Mouse (Mus musculus): Measurements from ENCODE around the gene Sgpp2. TPM values are rescaled to one million over a fixed set of nuclear protein-coding genes. Genes with fewer than 3 reads are reported as not detected.

Gene Sgpp2
- polyA plus RNA-seq, 1 experiment: not detected

DNA sequence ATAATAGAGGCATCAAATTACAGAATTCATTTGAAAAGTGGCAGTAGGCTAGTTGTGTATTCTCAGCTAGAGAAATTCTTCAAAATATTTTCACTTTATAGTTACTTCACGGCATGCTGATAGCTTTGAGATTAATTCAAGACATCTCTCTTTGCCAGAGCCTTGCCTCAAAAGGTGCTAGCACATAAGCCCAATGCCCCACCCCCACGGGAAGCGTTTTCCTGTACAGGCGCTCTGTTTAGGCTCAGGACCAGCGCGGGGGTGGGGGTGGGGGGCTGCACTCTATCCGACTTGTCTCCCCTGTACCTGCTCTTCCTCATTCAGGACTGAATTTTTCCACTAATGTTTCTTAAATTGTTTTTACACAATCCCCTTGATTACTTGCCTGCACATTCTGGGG is 1.3 kb downstream of the Sgpp2 start:
- WGBS: 12% methylated on average over 7 of the region's 7 CpGs
- H3K4me3 ChIP-seq (ENCODE audit: insufficient read depth, low read depth, low read length): no peak overlapping the region
- TF ChIP-seq POLR2A (IDR thresholded peaks at IDR 0.05; ENCODE audit: insufficient read depth, low read depth, low read length) (no peak), CTCF (IDR thresholded peaks at IDR 0.05; ENCODE audit: insufficient read depth, low read depth, low read length) (no peak)
- peaks cover 14% of the 10 kb centered on the region for H3K4me1 ChIP-seq (ENCODE audit: control insufficient read depth, insufficient read depth, low read length)
- H3K27ac ChIP-seq (ENCODE audit: insufficient read depth, low read depth, low read length): no peak overlapping the region

- H3K27ac ChIP-seq (ENCODE audit: insufficient read depth, low read depth, low read length): no peak overlapping the region
- peaks cover 14% of the 10 kb centered on the region for H3K4me1 ChIP-seq (ENCODE audit: control insufficient read depth, insufficient read depth, low read length)
- TF ChIP-seq POLR2A (IDR thresholded peaks at IDR 0.05; ENCODE audit: insufficient read depth, low read depth, low read length) (no peak), CTCF (IDR thresholded peaks at IDR 0.05; ENCODE audit: insufficient read depth, low read depth, low read length) (no peak)
- H3K4me3 ChIP-seq (ENCODE audit: insufficient read depth, low read depth, low read length): no peak overlapping the region
- 94% methylated on average over 4 of the region's 4 CpGs for WGBS
Measured at GRCm38 (mm10) chr1:78312917-78313316, 2.8 kb downstream of the Sgpp2 start.

DNA sequence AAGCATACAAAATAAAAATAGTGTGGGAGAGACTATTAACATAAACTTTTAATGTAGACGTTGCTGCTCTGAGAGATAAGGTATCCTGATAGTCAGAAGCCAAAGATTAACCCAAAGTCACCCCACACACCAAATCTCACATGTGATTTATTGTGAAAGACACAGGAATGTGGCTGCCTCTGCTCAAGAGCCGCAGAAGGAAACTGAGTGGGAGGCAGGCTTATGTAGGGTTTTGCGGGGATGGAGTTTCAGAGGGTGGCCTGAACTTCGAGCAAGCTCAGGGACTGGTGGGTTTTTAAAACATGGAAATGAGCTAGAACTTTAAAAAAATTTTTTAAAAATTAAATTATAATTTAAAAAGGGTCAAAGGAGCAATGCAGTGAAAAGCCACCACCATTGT is 3.8 kb downstream of the Sgpp2 start:
- TF ChIP-seq POLR2A (IDR thresholded peaks at IDR 0.05; ENCODE audit: insufficient read depth, low read depth, low read length): no peak
- no peak for TF ChIP-seq CTCF (IDR thresholded peaks at IDR 0.05; ENCODE audit: insufficient read depth, low read depth, low read length)
- Histone ChIP-seq H3K4me3 (ENCODE audit: insufficient read depth, low read depth, low read length) (no peak overlapping the region), H3K4me1 (ENCODE audit: control insufficient read depth, insufficient read depth, low read length) (peaks cover 14% of the 10 kb centered on the region), H3K27ac (ENCODE audit: insufficient read depth, low read depth, low read length) (no peak overlapping the region)
- 89% methylated on average over 4 of the region's 4 CpGs for WGBS

DNA sequence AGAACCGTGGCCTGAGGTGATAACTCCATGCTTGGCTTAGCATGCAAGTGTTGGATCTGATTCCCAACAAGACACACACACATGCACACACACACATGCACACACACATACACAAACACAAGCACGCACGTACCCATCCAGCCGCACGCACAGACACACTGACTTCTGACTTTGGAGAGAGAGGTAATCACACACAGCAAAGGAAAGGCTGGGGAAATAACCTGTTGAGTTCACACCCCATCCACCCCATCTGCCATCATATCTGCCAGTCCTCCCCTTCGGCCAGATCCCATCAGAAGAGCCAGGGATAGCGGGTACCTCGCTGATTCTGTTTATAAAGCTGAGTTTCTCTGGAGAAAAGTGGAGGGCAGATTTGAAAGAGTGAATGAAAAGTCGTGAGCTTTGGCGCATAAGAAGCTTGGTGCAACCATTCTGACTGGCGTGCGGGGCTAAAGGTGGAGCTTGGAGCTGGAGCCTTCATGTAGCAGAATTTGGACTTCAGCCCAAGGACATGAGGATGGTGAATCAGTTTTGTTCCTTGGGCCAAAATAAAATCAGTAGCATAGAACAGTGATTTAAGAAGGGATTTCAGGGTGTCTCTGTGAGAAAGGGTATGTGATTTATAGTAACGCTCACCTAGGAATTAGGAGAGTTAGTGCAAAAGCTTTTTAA is 8.1 kb downstream of the Sgpp2 start:
- no peaks in the 10 kb centered on the region; the same call in 1 of the 2 replicates for H3K4me1 ChIP-seq (ENCODE audit: control insufficient read depth, insufficient read depth, low read length)
- H3K4me3 ChIP-seq (ENCODE audit: insufficient read depth, low read depth, low read length): no peak overlapping the region
- H3K27ac ChIP-seq (ENCODE audit: insufficient read depth, low read depth, low read length): no peak overlapping the region
- 94% methylated on average over 13 of the region's 13 CpGs for WGBS
- TF ChIP-seq CTCF (IDR thresholded peaks at IDR 0.05; ENCODE audit: insufficient read depth, low read depth, low read length): no peak
- no peak for TF ChIP-seq POLR2A (IDR thresholded peaks at IDR 0.05; ENCODE audit: insufficient read depth, low read depth, low read length)

DNA sequence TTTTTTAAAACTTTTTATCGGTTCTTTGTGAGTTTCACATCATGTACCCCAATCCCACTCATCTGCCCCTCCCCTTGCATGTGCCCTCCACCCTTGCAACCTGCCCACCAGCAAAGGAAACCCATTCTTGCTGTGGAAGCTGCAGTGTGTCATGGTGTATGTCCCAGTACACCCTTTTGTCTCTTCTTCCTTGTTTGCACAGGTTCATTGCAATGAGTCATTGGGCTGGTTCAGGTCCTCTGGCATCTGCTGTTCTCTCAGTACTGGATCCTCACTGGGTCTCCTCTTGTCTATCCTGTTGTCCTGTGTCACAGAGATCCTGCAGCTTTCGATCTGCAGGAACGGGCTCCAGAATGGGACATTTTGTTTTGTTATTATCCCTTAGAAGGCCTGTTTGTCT is 10.1 kb downstream of the Sgpp2 start:
- no peaks in the 10 kb centered on the region; the same call in 1 of the 2 replicates for H3K4me1 ChIP-seq (ENCODE audit: control insufficient read depth, insufficient read depth, low read length)
- H3K4me3 ChIP-seq (ENCODE audit: insufficient read depth, low read depth, low read length): no peak overlapping the region
- WGBS: 86% methylated on average over 3 of the region's 3 CpGs
- TF ChIP-seq CTCF (IDR thresholded peaks at IDR 0.05; ENCODE audit: insufficient read depth, low read depth, low read length) (no peak), POLR2A (IDR thresholded peaks at IDR 0.05; ENCODE audit: insufficient read depth, low read depth, low read length) (no peak)
- H3K27ac ChIP-seq (ENCODE audit: insufficient read depth, low read depth, low read length): no peak overlapping the region

DNA sequence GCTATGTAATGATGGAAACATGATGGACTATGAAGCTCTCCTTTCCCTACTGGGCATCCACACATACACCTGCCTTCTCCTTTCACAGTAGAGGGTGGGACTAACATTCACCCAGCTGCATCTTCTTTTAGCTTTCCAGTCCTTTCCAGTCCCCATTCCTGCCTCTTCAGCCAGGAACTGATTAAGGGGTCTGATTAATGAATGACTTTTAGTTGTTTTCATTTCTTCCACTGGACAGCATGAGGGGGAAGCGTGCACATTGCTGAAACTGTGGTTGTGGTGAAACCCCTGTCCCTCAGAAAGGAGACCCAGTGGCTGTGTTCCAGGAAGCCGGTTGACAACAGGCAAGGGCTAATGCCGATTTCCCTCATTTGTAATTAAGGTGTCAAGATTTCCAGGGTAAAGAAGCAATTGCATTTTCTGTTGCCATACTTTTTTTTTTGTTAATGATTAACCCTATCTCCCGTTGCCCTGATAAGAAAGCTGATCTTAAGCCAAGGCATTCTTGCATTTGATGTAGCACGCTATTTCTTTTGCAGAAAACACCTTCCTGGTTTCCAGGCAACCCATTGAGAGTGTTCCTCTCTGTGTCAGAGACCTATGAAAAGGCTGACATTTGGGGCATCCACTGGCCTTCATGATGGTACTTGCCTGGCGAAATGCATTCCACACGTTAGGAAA is 12.1 kb downstream of the Sgpp2 start:
- no peak overlapping the region for H3K27ac ChIP-seq (ENCODE audit: insufficient read depth, low read depth, low read length)
- TF ChIP-seq CTCF (IDR thresholded peaks at IDR 0.05; ENCODE audit: insufficient read depth, low read depth, low read length) (no peak), POLR2A (IDR thresholded peaks at IDR 0.05; ENCODE audit: insufficient read depth, low read depth, low read length) (no peak)
- 50% methylated on average over 7 of the region's 7 CpGs for WGBS
- no peak overlapping the region for H3K4me3 ChIP-seq (ENCODE audit: insufficient read depth, low read depth, low read length)
- no peaks in the 10 kb centered on the region; the same call in 1 of the 2 replicates for H3K4me1 ChIP-seq (ENCODE audit: control insufficient read depth, insufficient read depth, low read length)

- no peaks in the 10 kb centered on the region; the same call in 1 of the 2 replicates for H3K4me1 ChIP-seq (ENCODE audit: control insufficient read depth, insufficient read depth, low read length)
- 91% methylated on average over 8 of the region's 8 CpGs for WGBS
- TF ChIP-seq CTCF (IDR thresholded peaks at IDR 0.05; ENCODE audit: insufficient read depth, low read depth, low read length): no peak
- H3K27ac ChIP-seq (ENCODE audit: insufficient read depth, low read depth, low read length): no peak overlapping the region
- H3K4me3 ChIP-seq (ENCODE audit: insufficient read depth, low read depth, low read length): no peak overlapping the region
Measured at GRCm38 (mm10) chr1:78322844-78323243, 12.7 kb downstream of the Sgpp2 start.

- WGBS: 94% methylated on average over 6 of the region's 6 CpGs
- TF ChIP-seq POLR2A (IDR thresholded peaks at IDR 0.05; ENCODE audit: insufficient read depth, low read depth, low read length) (no peak), CTCF (IDR thresholded peaks at IDR 0.05; ENCODE audit: insufficient read depth, low read depth, low read length) (no peak)
- no peaks in the 10 kb centered on the region for H3K4me1 ChIP-seq (ENCODE audit: control insufficient read depth, insufficient read depth, low read length)
- no peak overlapping the region for H3K27ac ChIP-seq (ENCODE audit: insufficient read depth, low read depth, low read length)
- no peak overlapping the region for H3K4me3 ChIP-seq (ENCODE audit: insufficient read depth, low read depth, low read length)
Measured at GRCm38 (mm10) chr1:78324044-78324443, 13.9 kb downstream of the Sgpp2 start.

DNA sequence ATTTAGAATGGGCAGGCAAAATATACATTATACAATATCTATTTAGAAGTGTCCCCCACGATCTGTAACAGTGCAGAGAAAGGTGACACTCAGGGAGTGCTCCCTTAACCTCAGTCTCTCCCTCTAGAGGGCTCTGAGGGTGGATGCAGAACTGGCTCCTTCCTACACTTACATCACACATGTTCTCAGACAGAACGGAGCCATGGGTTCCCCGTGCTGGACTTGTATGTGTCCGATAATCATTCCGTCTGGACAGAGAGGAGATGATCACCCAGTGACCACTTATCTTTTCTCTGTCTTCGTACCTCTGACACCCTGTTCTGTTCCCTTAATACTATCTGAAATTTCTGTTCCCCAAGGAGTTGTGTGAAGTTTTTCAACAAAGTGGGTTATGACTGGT is 15.7 kb downstream of the Sgpp2 start:
- no peak for TF ChIP-seq CTCF (IDR thresholded peaks at IDR 0.05; ENCODE audit: insufficient read depth, low read depth, low read length)
- TF ChIP-seq POLR2A (IDR thresholded peaks at IDR 0.05; ENCODE audit: insufficient read depth, low read depth, low read length): no peak
- H3K4me3 ChIP-seq (ENCODE audit: insufficient read depth, low read depth, low read length): no peak overlapping the region
- no peaks in the 10 kb centered on the region for H3K4me1 ChIP-seq (ENCODE audit: control insufficient read depth, insufficient read depth, low read length)
- 81% methylated on average over 6 of the region's 6 CpGs for WGBS
- no peak overlapping the region for H3K27ac ChIP-seq (ENCODE audit: insufficient read depth, low read depth, low read length)

All from olfactory bulb, adult 2 months (tissue).